ENCODE assay signal across 8 mouse cellular contexts in genomic region chr3:54154844-54155638, GRCm38 (mm10). TPM values are rescaled to one million over a fixed set of nuclear protein-coding genes. Genes with fewer than 3 reads are reported as not detected.
DNase-seq lines count a peak whose midpoint lies in the region; ATAC-seq and TF ChIP-seq lines count a peak whose summit lies in the region.

No protein-coding gene starts in this region.

- no peak for TF ChIP-seq POLR2A in heart, adult 2 months (IDR thresholded peaks at IDR 0.05; ENCODE audit: insufficient read depth, low read depth, low read length)
- no peak for TF ChIP-seq POLR2A in thymus, adult 2 months (IDR thresholded peaks at IDR 0.05; ENCODE audit: control insufficient read depth, extremely low read depth, insufficient read depth, low read length, poor library complexity)

- ATAC-seq in G1E (ENCODE audit: extremely low read depth, insufficient number of reproducible peaks, low FRiP score, poor library complexity, severe bottlenecking): peak; percentile 22; the same call in 1 of the 2 replicates
- peak; percentile 93 for ATAC-seq in forebrain, embryonic 14.5 days
- peak; percentile 90 for ATAC-seq in midbrain, embryonic 14.5 days (ENCODE audit: low FRiP score, low TSS enrichment)
- no peak for ATAC-seq in megakaryocyte progenitor cell, adult 5-6 weeks (replicated peaks; ENCODE audit: poor library complexity)

- 7% methylated on average over 16 of the region's 16 CpGs for WGBS in heart, adult 2 months
- WGBS in forebrain, embryonic 14.5 days: 2% methylated on average over 16 of the region's 16 CpGs
- WGBS in midbrain, embryonic 14.5 days: 3% methylated on average over 16 of the region's 16 CpGs
- WGBS in thymus, adult 2 months: 14% methylated on average over 16 of the region's 16 CpGs

- H3K4me2 ChIP-seq in forebrain, embryonic 14.5 days (ENCODE audit: low read length): peak overlapping the region; percentile 89
- peak overlapping the region; percentile 99 for H3K4me2 ChIP-seq in midbrain, embryonic 14.5 days (ENCODE audit: low read length)

- no peak overlapping the region for H3K9ac ChIP-seq in heart, adult 2 months (ENCODE audit: low read depth, low read length)
- peak overlapping the region; percentile 60 for H3K9ac ChIP-seq in forebrain, embryonic 14.5 days (ENCODE audit: low read length)
- peak overlapping the region; percentile 57; the same call in 1 of the 2 replicates for H3K9ac ChIP-seq in midbrain, embryonic 14.5 days (replicated peaks; ENCODE audit: low read length)

- peak; percentile 36 for TF ChIP-seq CTCF in heart, adult 2 months (IDR thresholded peaks at IDR 0.05)
- no peak for TF ChIP-seq CTCF in G1E (IDR thresholded peaks at IDR 0.05; ENCODE audit: low read depth, low read length)
- TF ChIP-seq CTCF in thymus, adult 2 months (IDR thresholded peaks at IDR 0.05; ENCODE audit: borderline replicate concordance, control insufficient read depth, extremely low read depth, insufficient read depth, low read length, poor library complexity): no peak

- H3K27ac ChIP-seq in heart, adult 2 months: no peak overlapping the region
- H3K27ac ChIP-seq in forebrain, embryonic 14.5 days (ENCODE audit: low read depth, low read length): no peak overlapping the region
- H3K27ac ChIP-seq in midbrain, embryonic 14.5 days (replicated peaks; ENCODE audit: low read depth, low read length): no peak overlapping the region
- no peak overlapping the region for H3K27ac ChIP-seq in thymus, adult 2 months (ENCODE audit: control insufficient read depth, insufficient read depth, low read length)

- peaks cover 26% of the 10 kb centered on the region for H3K9me3 ChIP-seq in G1E (replicated peaks)
- no peaks in the 10 kb centered on the region for H3K9me3 ChIP-seq in forebrain, embryonic 14.5 days (replicated peaks; ENCODE audit: control insufficient read depth, low read length)
- no peaks in the 10 kb centered on the region for H3K9me3 ChIP-seq in midbrain, embryonic 14.5 days (ENCODE audit: control insufficient read depth, low read length)

- no peaks in the 10 kb centered on the region for H3K79me2 ChIP-seq in heart, adult 2 months (replicated peaks; ENCODE audit: control insufficient read depth, insufficient read depth, low read length)

- no peak overlapping the region for H3K4me3 ChIP-seq in heart, adult 2 months
- H3K4me3 ChIP-seq in G1E (ENCODE audit: low read depth, low read length): no peak overlapping the region
- H3K4me3 ChIP-seq in forebrain, embryonic 14.5 days (ENCODE audit: low read depth, low read length): peak overlapping the region; percentile 50
- peak overlapping the region; percentile 55 for H3K4me3 ChIP-seq in midbrain, embryonic 14.5 days (replicated peaks; ENCODE audit: low read depth, low read length)
- H3K4me3 ChIP-seq in thymus, adult 2 months (ENCODE audit: control insufficient read depth, insufficient read depth, low read length): no peak overlapping the region

- no peaks in the 10 kb centered on the region for H3K4me1 ChIP-seq in heart, adult 2 months (ENCODE audit: control insufficient read depth, insufficient read depth, low read length)
- no peaks in the 10 kb centered on the region for H3K4me1 ChIP-seq in G1E (ENCODE audit: insufficient read depth, low read depth, low read length)
- peaks cover 12% of the 10 kb centered on the region; the same call in 1 of the 2 replicates for H3K4me1 ChIP-seq in forebrain, embryonic 14.5 days (ENCODE audit: control insufficient read depth, insufficient read depth, low read length)
- H3K4me1 ChIP-seq in midbrain, embryonic 14.5 days (ENCODE audit: control insufficient read depth, insufficient read depth, low read length): peaks cover 3% of the 10 kb centered on the region; the same call in 1 of the 2 replicates
- H3K4me1 ChIP-seq in thymus, adult 2 months (replicated peaks; ENCODE audit: control insufficient read depth, insufficient read depth, low read length): no peaks in the 10 kb centered on the region

- no peaks in the 10 kb centered on the region for H3K27me3 ChIP-seq in heart, adult 2 months (ENCODE audit: control insufficient read depth, insufficient read depth, low read length)
- no peaks in the 10 kb centered on the region for H3K27me3 ChIP-seq in G1E (ENCODE audit: insufficient read depth, low read length)
- peaks cover 6% of the 10 kb centered on the region for H3K27me3 ChIP-seq in forebrain, embryonic 14.5 days (replicated peaks; ENCODE audit: control insufficient read depth, insufficient read depth, low read length)
- H3K27me3 ChIP-seq in midbrain, embryonic 14.5 days (ENCODE audit: control insufficient read depth, insufficient read depth, low read length): peaks cover 10% of the 10 kb centered on the region; the same call in 1 of the 2 replicates
- no peaks in the 10 kb centered on the region; the same call in 1 of the 2 replicates for H3K27me3 ChIP-seq in thymus, adult 2 months (ENCODE audit: control insufficient read depth, insufficient read depth, low read length)

- TF ChIP-seq EP300 in heart, adult 2 months (IDR thresholded peaks at IDR 0.05; ENCODE audit: insufficient read depth, low read depth, low read length): no peak

- DNase-seq in heart, adult 2 months: no peak
- DNase-seq in heart, postnatal 25 days (ENCODE audit: low spot score): no peak
- no peak for DNase-seq in G1E (ENCODE audit: low spot score)
- peak; percentile 82 for DNase-seq in forebrain, embryonic 14.5 days (ENCODE audit: low spot score)
- peak; percentile 10 for DNase-seq in kidney, postnatal 14 days
- DNase-seq in midbrain, embryonic 14.5 days: peak; percentile 86
- DNase-seq in thymus, adult 2 months: no peak

- H3K36me3 ChIP-seq in heart, adult 2 months (ENCODE audit: control insufficient read depth, insufficient read depth, low read length): no peaks in the 10 kb centered on the region
- H3K36me3 ChIP-seq in G1E (replicated peaks): no peaks in the 10 kb centered on the region
- H3K36me3 ChIP-seq in forebrain, embryonic 14.5 days (ENCODE audit: control insufficient read depth, insufficient read depth, low read length): no peaks in the 10 kb centered on the region
- H3K36me3 ChIP-seq in midbrain, embryonic 14.5 days (ENCODE audit: control insufficient read depth, insufficient read depth, low read length): no peaks in the 10 kb centered on the region
- no peaks in the 10 kb centered on the region for H3K36me3 ChIP-seq in thymus, adult 2 months (ENCODE audit: control insufficient read depth, insufficient read depth, low read length)

- intact Hi-C loops in heart, adult 2 months (cut with DNase I): loop anchor here (10.0 kb wide), 1 partner anchor 160 kb away; no protein-coding TSS in a partner anchor
- intact Hi-C loops in heart, postnatal 25 days (cut with DNase I): no loop called here

RNA-seq across cellular contexts. Expression of gene Trpc4, which starts 0.8 kb away (rescaled TPM):
- total RNA-seq in heart, adult 2 months (2021): under 1 TPM; 0.16 to 0.20 TPM
- polyA plus RNA-seq in heart, adult 2 months (2012; rRNA removed): 0.06 and 0.09 TPM in 2 replicates
- total RNA-seq in heart, postnatal 25 days (2021): under 1 TPM in 1 of 2 experiments, not detected in 1; 0.11 TPM
- total RNA-seq in G1E (2014; fragmentation: Nextera tagmentation) (not detected in 2 replicates), G1E (2017) (0.23 and 0.27 TPM in 2 replicates)
- polyA plus RNA-seq in G1E (2012): not detected in 2 replicates
- 6.1 and 9.8 TPM in 2 replicates for polyA plus RNA-seq in forebrain, embryonic 14.5 days (2014; fragmentation: Nextera tagmentation; extraction: Ambion mirVana)
- 7.3 and 8.3 TPM in 2 replicates for polyA plus RNA-seq in midbrain, embryonic 14.5 days (2014; fragmentation: Nextera tagmentation; extraction: Ambion mirVana)
- not detected in 2 replicates for total RNA-seq in megakaryocyte progenitor cell, adult 5-6 weeks (2015)
- total RNA-seq in megakaryocyte progenitor cell, adult 5-6 weeks (2017): not detected in 2 replicates
- polyA plus RNA-seq in thymus, adult 2 months (2012; rRNA removed): not detected in 2 replicates

Comparison
In these comparisons a context has a peak if more than half of its experiments do, and no peak if none do; other contexts are left out.
1. DNase-seq: peak in forebrain, embryonic 14.5 days (single experiment), kidney, postnatal 14 days (single experiment) and midbrain, embryonic 14.5 days (single experiment); none in heart, adult 2 months (0 of 2), heart, postnatal 25 days (single experiment), G1E (single experiment) and thymus, adult 2 months (single experiment).
2. H3K4me3 ChIP-seq: peak in forebrain, embryonic 14.5 days (single experiment) and midbrain, embryonic 14.5 days (single experiment); none in heart, adult 2 months (single experiment), G1E (single experiment) and thymus, adult 2 months (single experiment).